Mouse (Mus musculus) G1E (cell line): ENCODE data around the gene Steap3.

Experiments used
- CTCF ChIP-seq: IDR thresholded peaks from 2 replicates; pipeline ENCODE4 v1.5.1; 2012; ENCODE audit warnings: low read depth, low read length, inconsistent platforms, mixed read lengths
- GATA1 ChIP-seq: IDR thresholded peaks from 2 replicates; pipeline ENCODE4 v1.6.1; 2012; ENCODE audit warnings: borderline replicate concordance, low read length, inconsistent platforms, mixed read lengths
- TAL1 ChIP-seq: conservative IDR thresholded peaks from 2 replicates; pipeline ENCODE4 v1.6.1; 2012; ENCODE audit warnings: low read depth, low read length, inconsistent platforms, mixed read lengths

DNA sequence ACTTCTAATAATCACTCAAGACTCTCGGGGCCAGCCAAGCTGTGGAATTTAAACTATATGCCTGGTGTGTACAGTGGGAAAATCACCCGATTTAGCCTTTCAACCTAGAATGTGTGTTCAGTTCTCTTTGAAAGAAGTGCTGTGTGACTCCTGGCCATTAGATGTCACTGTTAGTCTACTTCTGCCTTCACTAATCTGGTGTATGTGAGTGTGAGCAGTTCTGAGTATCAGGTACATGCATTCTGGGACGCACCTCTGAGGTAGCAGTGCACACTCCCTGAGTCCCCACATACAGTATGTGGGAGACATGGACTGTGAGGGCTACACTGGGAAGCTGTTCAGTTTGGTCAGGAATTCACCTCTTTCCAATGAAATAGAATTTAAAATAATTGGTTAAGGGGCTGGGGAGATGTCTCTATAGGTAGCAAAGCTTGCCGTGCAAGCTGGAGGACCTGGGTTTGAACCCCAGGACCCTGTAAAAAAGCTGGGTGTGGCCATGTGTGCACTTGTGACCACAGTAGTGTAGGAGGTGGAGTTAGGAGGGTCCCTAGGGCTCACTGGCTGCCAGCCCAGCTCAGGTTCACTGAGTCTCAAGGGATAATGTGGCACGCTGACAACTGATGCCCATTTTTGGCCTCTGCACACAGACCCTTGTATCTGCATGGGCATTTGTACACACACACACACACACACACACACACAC, 100.5 kb downstream of the Steap3 start:
- TF ChIP-seq CTCF (0 out of 2 replicates have a peak, but pooled peaks have one; percentile 19), GATA1 (no peak), TAL1 (no peak)
